Mouse (Mus musculus): Measurements from ENCODE around the gene Lrr1. TPM values are rescaled to one million over a fixed set of nuclear protein-coding genes. Genes with fewer than 3 reads are reported as not detected.
A peak's percentile ranks its signal among the peaks of the same experiment; 100 is the strongest.

Gene Lrr1
- polyA plus RNA-seq, 1 experiment from 2014 or later, result 27.4 TPM

DNA sequence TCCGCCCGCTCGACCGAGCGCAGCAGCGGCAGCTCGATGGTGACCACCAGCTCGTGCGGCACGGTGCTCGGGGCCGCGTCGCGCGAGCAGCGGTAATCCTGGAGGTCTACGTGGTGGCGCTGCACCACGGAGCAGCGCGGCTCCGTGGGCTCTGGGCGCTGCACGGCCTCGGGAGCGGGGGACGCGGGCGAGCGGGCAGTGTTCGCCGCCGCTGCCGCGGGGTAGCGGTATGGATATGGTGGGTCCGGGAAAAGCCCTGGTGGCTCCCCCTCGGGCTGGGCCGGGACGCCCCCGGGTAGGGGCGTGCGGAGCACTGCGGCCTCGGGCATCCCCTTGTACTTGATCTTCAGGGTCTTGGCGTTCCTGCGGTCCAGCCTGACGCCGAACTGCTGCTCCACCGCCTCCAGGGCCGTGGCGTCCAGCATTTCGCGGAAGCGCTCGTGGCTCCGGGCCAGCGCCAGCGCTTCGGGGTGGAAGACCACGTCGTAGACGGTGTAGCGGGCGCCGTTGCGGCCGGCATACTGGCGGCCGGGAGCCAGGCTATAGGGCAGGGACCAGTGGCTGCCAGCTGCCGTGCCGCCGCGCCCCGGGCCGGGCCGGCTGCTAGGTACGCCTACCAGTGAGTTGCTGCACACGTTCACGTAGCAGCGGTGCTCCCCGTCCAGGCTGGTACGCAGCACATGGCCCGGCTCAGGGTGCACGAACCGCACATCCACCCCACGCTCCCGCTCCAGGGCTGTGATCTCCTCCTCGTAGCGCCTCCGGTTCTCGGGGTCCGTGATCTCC lies 29.0 kb downstream of the Lrr1 start:
- peak; percentile 59 for DNase-seq (ENCODE audit: low spot score)

GRCm38 (mm10) chr12:69198164-69198535 lies 29.5 kb downstream of the Lrr1 start, which contains the start of gene Dnaaf2:
Gene Dnaaf2, minus strand, starts transcription at chr12:69198429.
- DNase-seq (ENCODE audit: low spot score), result no peak

DNA sequence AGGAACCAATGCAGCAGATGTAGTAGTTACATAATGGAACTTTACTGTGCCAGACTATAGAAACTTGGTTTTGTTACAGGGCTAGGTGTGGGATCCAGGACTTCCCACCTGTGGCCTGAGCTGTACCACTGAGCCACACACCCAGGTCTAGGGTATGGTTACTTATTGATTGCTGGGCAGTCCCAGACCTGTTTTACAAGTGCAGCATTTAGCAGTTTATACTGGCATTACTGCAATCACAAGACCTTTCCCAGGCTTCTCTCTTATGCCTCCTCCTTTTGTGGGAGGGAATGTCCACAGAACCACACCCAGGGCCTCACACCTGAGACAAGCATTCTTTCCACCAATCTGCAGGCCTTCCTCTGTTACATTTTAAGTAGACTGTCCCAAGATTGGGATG lies 30.4 kb downstream of the Lrr1 start:
- no peak for DNase-seq (ENCODE audit: low spot score)

DNA sequence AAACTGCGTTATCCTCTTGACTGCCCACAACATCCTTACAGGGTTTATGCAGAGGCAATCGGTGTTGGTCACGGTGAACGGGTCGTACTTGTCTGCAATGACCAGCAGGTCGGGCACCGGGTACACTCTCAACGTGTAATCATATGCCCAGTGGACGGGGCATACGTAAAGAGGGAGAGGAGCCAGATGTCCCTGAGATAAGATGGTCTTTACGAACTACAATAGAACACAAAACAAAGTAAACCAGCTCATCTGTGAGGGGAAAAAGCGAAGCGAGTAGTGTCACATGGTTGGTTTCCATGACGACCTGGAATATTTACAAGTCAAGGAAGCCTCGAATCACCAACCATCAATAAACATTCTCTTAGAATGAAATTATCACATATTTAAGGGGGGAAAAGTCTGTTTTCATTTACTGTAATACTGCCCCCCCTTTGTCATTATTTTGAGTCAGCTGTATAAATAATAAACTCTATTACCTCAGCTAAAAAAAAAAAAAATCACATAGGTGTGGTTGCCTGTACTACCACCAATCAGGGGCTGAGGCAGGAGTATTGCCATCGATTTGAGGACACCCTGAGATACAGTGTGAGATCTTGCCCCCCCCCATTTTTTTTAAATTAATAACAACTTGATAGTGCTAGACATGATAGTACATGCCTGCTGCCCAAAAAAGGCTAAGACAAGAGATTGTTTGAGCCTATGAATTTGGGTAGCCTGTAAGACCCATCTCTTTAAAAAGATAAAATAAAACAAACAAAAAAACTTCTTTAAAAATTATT lies 35.6 kb downstream of the Lrr1 start, which contains the start of gene Gm49384:
TSS of gene Gm49384 (minus strand) at position 216 of the 782 bp plus-strand sequence.
- no peak for DNase-seq (ENCODE audit: low spot score)

GRCm38 (mm10) chr12:69207396-69207795 lies 38.8 kb downstream of the Lrr1 start:
- DNase-seq (ENCODE audit: low spot score), result no peak

GRCm38 (mm10) chr12:69207926-69208325 lies 39.3 kb downstream of the Lrr1 start:
- DNase-seq (ENCODE audit: low spot score), result no peak

- no peak for DNase-seq (ENCODE audit: low spot score)
Measured at GRCm38 (mm10) chr12:69208520-69208919, 39.9 kb downstream of the Lrr1 start.

- no peak for DNase-seq (ENCODE audit: low spot score)
Measured at GRCm38 (mm10) chr12:69210056-69210979, 41.7 kb downstream of the Lrr1 start.

DNA sequence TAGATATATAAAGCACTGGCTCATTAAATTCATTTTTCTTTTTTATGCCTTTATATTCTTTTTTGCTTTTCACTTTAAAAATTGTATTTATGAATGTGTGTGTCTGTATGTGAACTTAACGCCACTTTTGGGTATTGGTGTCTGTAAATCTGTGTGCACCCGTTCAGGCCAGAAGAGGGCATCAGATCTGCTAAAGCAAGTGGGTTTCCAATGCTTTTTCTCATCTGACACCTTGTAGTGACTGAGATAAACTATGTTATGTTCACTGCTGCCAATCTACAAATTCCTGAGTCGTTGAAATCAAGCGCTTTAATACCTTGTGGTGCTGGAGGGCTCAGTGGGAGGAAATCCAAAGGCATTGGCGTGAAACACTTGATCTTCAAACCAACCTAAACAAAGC lies 42.4 kb downstream of the Lrr1 start:
- DNase-seq (ENCODE audit: low spot score), result peak; percentile 16

- no peak for DNase-seq (ENCODE audit: low spot score)
Measured at GRCm38 (mm10) chr12:69213186-69213777, 44.7 kb downstream of the Lrr1 start.

- DNase-seq (ENCODE audit: low spot score), result no peak
Measured at GRCm38 (mm10) chr12:69214393-69214792, 45.8 kb downstream of the Lrr1 start.

- DNase-seq (ENCODE audit: low spot score), result no peak
Measured at GRCm38 (mm10) chr12:69215000-69215785, 46.6 kb downstream of the Lrr1 start.

- no peak for DNase-seq (ENCODE audit: low spot score)
Measured at GRCm38 (mm10) chr12:69216587-69216986, 48.0 kb downstream of the Lrr1 start.

GRCm38 (mm10) chr12:69220613-69221277 lies 52.1 kb downstream of the Lrr1 start:
- DNase-seq (ENCODE audit: low spot score), result no peak

- DNase-seq (ENCODE audit: low spot score), result peak; percentile 80
Measured at GRCm38 (mm10) chr12:69227776-69228466, 59.3 kb downstream of the Lrr1 start, which contains the start of gene Pole2. Gene Pole2, minus strand, starts transcription at chr12:69228195.
